Mouse (Mus musculus): ENCODE measurements at regions not wholly inside any gene's neighbourhood (a gene's known extent, or its start where the extent isn't known, plus 50 kb on each side); places are given as distances from the start of the nearest gene placed in this dataset.
"Not testable (repeated sequence)": the region's sequence is repeated elsewhere in the genome, so short reads cannot be mapped to it uniquely, and the experiment has no call there.

DNA sequence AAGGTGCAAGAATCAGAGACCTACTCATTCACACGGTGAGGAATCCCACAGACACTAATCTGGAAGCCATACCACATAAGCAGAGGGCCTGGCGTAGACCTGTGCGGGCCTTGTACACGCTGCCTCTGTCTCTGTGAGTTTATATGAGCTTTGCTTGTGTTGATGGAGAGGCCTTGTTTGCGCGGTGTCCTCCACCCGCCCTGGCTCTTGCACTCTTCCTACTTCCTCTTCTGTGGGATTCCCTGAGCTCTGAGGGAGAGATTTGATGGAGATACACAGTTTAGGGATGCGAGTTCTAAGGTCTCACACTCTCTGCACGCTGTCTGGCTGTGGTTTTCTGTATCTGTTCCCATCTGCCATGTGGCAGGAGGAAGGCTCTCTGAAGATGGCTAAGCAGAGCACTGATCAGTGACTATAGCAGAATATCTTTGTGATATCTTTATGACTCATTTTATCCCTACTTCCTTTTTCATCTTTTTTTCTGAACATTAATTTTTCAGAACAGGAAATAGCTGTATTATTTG is 287.7 kb downstream of the Etnk1 start:
- Histone ChIP-seq H3K4me2 (replicated peaks) (no peak overlapping the region), H3K4me1 (replicated peaks; ENCODE audit: control insufficient read depth, insufficient read depth, low read length) (no peaks in the 10 kb centered on the region)
- 96% methylated on average over 9 of the region's 9 CpGs for WGBS

DNA sequence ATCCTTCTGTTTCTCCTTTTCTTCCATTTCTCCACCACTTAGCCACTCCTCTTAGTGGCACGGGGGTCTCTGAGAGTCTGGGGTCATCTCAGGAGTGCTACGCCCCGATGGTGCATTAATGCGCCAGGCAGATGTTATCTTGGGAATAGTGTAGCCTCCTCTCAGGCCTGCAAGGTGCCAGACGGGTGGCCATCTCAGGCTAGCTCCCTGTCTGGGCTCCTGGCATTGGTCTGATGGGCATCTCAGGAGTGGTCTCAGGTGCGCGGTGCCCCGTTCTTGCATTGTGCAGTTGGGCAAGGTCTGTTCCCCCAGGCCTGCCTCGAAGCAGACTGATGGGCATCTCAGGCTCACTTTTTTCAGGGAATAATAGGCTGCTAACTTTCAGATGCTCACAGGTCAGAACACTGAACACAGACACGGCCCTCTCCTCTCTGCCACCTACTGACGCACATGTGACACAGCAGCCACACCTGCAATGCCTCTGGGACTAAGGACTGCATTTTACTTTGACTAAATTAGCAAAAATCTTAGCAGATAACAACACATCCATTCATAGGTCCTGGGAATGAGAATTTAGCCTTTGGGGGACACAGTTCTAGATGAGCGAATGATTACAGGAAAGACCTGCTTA is 298.0 kb downstream of the Etnk1 start:
- Histone ChIP-seq H3K9me3 (ENCODE audit: control insufficient read depth, low read length) (no peaks in the 10 kb centered on the region), H3K27me3 (ENCODE audit: control insufficient read depth, insufficient read depth, low read length) (no peaks in the 10 kb centered on the region), H3K4me2 (replicated peaks) (no peak overlapping the region), H3K36me3 (replicated peaks; ENCODE audit: control insufficient read depth, insufficient read depth) (no peaks in the 10 kb centered on the region), H3K4me3 (replicated peaks; ENCODE audit: low read length) (no peak overlapping the region), H3K9ac (no peak overlapping the region), H3K27ac (no peak overlapping the region), H3K4me1 (replicated peaks; ENCODE audit: control insufficient read depth, insufficient read depth, low read length) (no peaks in the 10 kb centered on the region)
- 77% methylated on average over 12 of the region's 12 CpGs for WGBS
- no peak for DNase-seq (ENCODE audit: low spot score)
- ATAC-seq (ENCODE audit: low FRiP score) = no peak

More for the DNA sequence above, 287.7 kb downstream of the Etnk1 start:
- Histone ChIP-seq H3K36me3 (replicated peaks; ENCODE audit: control insufficient read depth, insufficient read depth) (no peaks in the 10 kb centered on the region), H3K27ac (no peak overlapping the region), H3K9ac (no peak overlapping the region), H3K9me3 (ENCODE audit: control insufficient read depth, low read length) (0 out of 2 replicates have a peak, but pooled peaks cover 5% of the 10 kb centered on the region), H3K4me3 (replicated peaks; ENCODE audit: low read length) (no peak overlapping the region), H3K27me3 (ENCODE audit: control insufficient read depth, insufficient read depth, low read length) (no peaks in the 10 kb centered on the region)
- no peak for DNase-seq (ENCODE audit: low spot score)
- no peak for ATAC-seq (ENCODE audit: low FRiP score)

DNA sequence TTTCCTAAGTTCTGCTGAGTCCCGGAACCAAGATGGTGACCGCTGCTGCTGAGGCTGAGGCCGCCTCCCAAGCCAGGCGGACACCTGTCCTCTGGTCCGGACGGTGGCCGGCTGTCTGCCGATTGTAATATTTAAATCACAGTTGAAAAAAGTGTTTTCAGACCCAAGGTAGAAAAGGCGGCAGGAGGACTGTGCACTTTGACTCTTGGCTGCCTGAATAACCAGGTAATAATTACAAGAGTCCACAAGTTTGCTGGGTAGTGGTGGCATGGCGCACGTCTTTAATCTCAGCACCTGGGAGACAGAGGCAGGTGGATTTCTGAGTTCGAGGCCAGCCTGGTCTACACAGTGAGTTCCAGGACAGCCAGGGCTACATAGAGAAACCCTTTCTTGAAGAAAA is 305.7 kb downstream of the Etnk1 start:
- H3K9me3 ChIP-seq (ENCODE audit: control insufficient read depth, low read length); H3K4me2 ChIP-seq (replicated peaks); H3K27ac ChIP-seq; H3K4me1 ChIP-seq (replicated peaks; ENCODE audit: control insufficient read depth, insufficient read depth, low read length); H3K4me3 ChIP-seq (replicated peaks; ENCODE audit: low read length); H3K27me3 ChIP-seq (ENCODE audit: control insufficient read depth, insufficient read depth, low read length); DNase-seq (ENCODE audit: low spot score); H3K9ac ChIP-seq; ATAC-seq (ENCODE audit: low FRiP score); H3K36me3 ChIP-seq (replicated peaks; ENCODE audit: control insufficient read depth, insufficient read depth): not testable (repeated sequence)
- WGBS = 98% methylated on average over 11 of the region's 12 CpGs

DNA sequence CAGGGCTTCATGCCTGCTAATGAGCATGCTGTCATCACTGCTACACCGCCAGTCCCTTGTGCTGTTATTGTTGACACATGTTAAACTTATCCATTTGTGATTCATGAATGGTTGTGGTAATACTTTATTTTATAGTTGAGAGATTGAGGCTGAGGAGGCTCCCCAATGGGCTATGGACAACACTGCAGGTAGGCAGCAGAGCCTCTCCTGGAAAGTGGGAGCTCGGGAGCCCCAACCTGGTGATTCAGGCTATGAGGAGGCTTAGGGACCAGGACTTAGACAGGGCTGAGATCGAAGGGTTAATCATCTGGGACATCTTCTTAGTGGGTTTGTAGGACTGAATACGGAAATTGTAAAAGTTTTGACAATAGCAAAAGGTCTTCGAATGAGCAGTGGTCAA is 307.4 kb downstream of the Etnk1 start:
- WGBS = 83% methylated on average over 5 of the region's 5 CpGs
- H3K4me2 ChIP-seq (replicated peaks) = no peak overlapping the region

DNA sequence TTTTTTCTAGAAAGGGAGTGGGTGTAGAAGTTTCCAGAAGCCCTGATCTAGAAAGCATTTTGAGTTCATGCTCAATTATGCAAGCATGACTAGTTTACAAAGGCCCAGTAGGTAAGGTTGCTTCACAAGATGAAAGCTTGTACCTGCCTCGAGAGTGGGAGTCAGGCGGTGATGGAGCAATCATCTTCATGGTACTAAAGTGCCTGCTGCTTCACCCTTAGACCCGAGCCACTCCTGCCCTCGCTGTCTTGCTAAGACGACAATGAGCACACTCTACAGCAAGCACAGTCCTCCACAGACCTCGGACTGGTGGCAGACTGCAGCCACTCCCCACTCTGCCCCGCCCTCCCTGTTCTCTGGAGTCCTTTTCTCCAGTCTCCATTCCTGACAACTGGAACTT is 308.3 kb downstream of the Etnk1 start:
- 77% methylated on average over 7 of the region's 7 CpGs for WGBS
- H3K9me3 ChIP-seq (ENCODE audit: control insufficient read depth, low read length) = no peaks in the 10 kb centered on the region
- H3K4me3 ChIP-seq (replicated peaks; ENCODE audit: low read length) = no peak overlapping the region
- H3K27ac ChIP-seq = no peak overlapping the region
- H3K4me2 ChIP-seq (replicated peaks) = no peak overlapping the region
- no peaks in the 10 kb centered on the region for H3K27me3 ChIP-seq (ENCODE audit: control insufficient read depth, insufficient read depth, low read length)
- H3K4me1 ChIP-seq (replicated peaks; ENCODE audit: control insufficient read depth, insufficient read depth, low read length) = no peaks in the 10 kb centered on the region
- ATAC-seq (ENCODE audit: low FRiP score) (no peak), DNase-seq (ENCODE audit: low spot score) (no peak)
- H3K36me3 ChIP-seq (replicated peaks; ENCODE audit: control insufficient read depth, insufficient read depth) = no peaks in the 10 kb centered on the region
- no peak overlapping the region for H3K9ac ChIP-seq

More for the DNA sequence above, 307.4 kb downstream of the Etnk1 start:
- Histone ChIP-seq H3K27ac (no peak overlapping the region), H3K4me3 (replicated peaks; ENCODE audit: low read length) (no peak overlapping the region), H3K36me3 (replicated peaks; ENCODE audit: control insufficient read depth, insufficient read depth) (no peaks in the 10 kb centered on the region), H3K4me1 (replicated peaks; ENCODE audit: control insufficient read depth, insufficient read depth, low read length) (no peaks in the 10 kb centered on the region), H3K9ac (no peak overlapping the region), H3K27me3 (ENCODE audit: control insufficient read depth, insufficient read depth, low read length) (no peaks in the 10 kb centered on the region), H3K9me3 (ENCODE audit: control insufficient read depth, low read length) (no peaks in the 10 kb centered on the region)
- ATAC-seq (ENCODE audit: low FRiP score) (no peak), DNase-seq (ENCODE audit: low spot score) (no peak)

DNA sequence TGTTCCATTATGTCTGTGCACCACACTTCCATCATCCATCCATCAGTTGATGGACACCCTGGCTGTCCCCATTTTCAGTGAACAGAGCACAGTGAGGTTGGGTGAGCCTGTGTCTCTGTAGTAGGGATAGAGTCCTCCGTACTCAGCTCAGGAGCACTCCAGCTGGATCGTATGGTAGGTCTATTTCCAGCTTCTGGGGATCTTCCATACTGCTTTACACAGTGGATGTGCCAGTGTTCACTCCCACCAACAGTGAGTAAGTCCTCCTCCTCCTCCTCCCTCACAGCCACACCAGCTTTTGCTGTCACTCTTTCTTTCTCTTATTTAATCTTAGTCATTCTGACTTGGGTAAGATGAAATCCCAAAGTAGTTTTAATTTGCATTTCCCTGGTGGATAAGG is 310.4 kb downstream of the Etnk1 start:
- Histone ChIP-seq H3K4me1 (replicated peaks; ENCODE audit: control insufficient read depth, insufficient read depth, low read length) (no peaks in the 10 kb centered on the region), H3K4me2 (replicated peaks) (no peak overlapping the region)
- WGBS = 100% methylated on average over 2 of the region's 2 CpGs

DNA sequence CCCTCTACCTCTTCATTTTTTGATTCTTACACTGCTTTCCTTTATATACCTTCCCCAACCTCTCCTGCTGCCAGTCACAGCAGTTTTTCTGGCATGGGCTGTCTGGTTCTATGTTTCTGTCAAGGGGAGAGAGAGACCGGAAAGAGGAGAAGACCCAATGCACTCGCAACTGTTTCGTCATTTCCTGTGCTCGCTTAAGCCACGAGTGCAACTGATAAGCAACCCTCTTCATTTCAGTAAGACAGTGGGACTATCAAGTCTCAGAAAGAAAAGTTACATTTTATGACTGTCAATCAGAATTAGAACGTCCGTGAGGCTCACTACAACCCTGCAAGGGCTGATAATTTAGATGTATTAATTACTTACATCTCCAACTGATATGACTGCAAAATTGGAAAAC is 312.2 kb downstream of the Etnk1 start:
- no peak overlapping the region for H3K27ac ChIP-seq
- no peaks in the 10 kb centered on the region for H3K36me3 ChIP-seq (replicated peaks; ENCODE audit: control insufficient read depth, insufficient read depth)
- no peaks in the 10 kb centered on the region for H3K9me3 ChIP-seq (ENCODE audit: control insufficient read depth, low read length)
- no peak overlapping the region for H3K9ac ChIP-seq
- H3K4me3 ChIP-seq (replicated peaks; ENCODE audit: low read length) = no peak overlapping the region
- WGBS = 86% methylated on average over 7 of the region's 7 CpGs
- no peak overlapping the region for H3K4me2 ChIP-seq (replicated peaks)
- no peaks in the 10 kb centered on the region for H3K27me3 ChIP-seq (ENCODE audit: control insufficient read depth, insufficient read depth, low read length)
- ATAC-seq (ENCODE audit: low FRiP score) (no peak), DNase-seq (ENCODE audit: low spot score) (no peak)
- no peaks in the 10 kb centered on the region for H3K4me1 ChIP-seq (replicated peaks; ENCODE audit: control insufficient read depth, insufficient read depth, low read length)

More for the DNA sequence above, 310.4 kb downstream of the Etnk1 start:
- DNase-seq (ENCODE audit: low spot score) (no peak), ATAC-seq (ENCODE audit: low FRiP score) (no peak)
- H3K9ac ChIP-seq = no peak overlapping the region
- no peaks in the 10 kb centered on the region for H3K9me3 ChIP-seq (ENCODE audit: control insufficient read depth, low read length)
- H3K36me3 ChIP-seq (replicated peaks; ENCODE audit: control insufficient read depth, insufficient read depth) = no peaks in the 10 kb centered on the region
- H3K27ac ChIP-seq = no peak overlapping the region
- H3K27me3 ChIP-seq (ENCODE audit: control insufficient read depth, insufficient read depth, low read length) = no peaks in the 10 kb centered on the region
- no peak overlapping the region for H3K4me3 ChIP-seq (replicated peaks; ENCODE audit: low read length)

DNA sequence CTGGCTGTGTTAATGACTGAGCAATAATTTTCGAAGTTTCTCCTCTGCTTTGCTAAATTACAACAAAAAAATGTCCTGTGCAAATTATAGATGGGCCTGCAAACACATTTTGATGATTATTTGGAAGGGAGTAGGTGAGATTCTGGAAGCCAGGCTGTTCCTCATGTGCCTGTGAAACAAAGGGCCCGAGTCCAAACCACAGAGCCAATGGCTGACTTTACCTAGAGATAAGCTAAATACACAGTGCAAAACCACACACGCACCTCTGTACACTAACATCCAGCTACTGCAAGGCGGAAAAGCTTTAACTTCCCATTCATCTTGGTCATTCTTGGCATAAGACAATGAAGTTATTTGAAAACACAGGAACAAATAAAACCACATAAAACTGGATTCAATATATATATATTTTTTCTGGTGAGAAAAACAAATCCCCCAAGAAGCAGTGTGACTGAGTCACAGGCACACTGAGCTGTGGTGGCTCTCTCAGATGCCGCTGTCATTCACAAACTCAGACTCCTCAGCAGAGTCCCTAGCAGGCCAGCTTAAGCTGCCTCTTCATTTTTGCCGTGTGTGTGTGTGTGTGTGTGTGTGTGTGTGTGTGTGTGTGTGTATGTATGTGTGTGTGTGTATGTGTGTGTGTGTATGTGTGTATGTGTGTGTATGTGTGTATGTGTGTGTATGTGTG is 312.8 kb downstream of the Etnk1 start:
- Histone ChIP-seq H3K9me3 (ENCODE audit: control insufficient read depth, low read length) (no peaks in the 10 kb centered on the region), H3K4me1 (replicated peaks; ENCODE audit: control insufficient read depth, insufficient read depth, low read length) (no peaks in the 10 kb centered on the region), H3K4me3 (replicated peaks; ENCODE audit: low read length) (no peak overlapping the region), H3K27me3 (ENCODE audit: control insufficient read depth, insufficient read depth, low read length) (no peaks in the 10 kb centered on the region), H3K36me3 (replicated peaks; ENCODE audit: control insufficient read depth, insufficient read depth) (no peaks in the 10 kb centered on the region), H3K27ac (no peak overlapping the region), H3K4me2 (replicated peaks) (no peak overlapping the region), H3K9ac (no peak overlapping the region)
- no peak for ATAC-seq (ENCODE audit: low FRiP score)
- no peak for DNase-seq (ENCODE audit: low spot score)
- 87% methylated on average over 6 of the region's 6 CpGs for WGBS

DNA sequence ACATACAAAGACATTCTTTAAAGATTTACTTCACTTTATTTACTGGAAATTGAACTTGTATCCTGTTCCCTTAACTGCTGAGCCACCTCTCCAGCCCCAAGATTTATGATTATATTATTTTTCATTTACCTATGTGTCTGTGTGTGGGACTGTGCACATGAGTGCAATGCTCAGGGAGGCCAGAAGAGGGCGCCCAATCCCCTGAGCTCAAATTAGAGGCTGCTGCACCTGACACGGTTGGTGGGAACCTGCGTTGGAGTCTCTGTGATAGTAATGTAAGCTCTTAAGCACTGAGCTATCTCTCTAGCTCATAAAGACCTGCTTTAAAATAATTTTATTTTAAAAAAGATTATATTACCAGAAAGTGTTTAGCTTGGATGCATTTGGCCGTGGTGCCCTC is 315.3 kb downstream of the Etnk1 start:
- H3K9me3 ChIP-seq (ENCODE audit: control insufficient read depth, low read length) = no peaks in the 10 kb centered on the region
- H3K4me2 ChIP-seq (replicated peaks) = no peak overlapping the region
- H3K9ac ChIP-seq = no peak overlapping the region
- WGBS = 86% methylated on average over 4 of the region's 4 CpGs
- H3K27me3 ChIP-seq (ENCODE audit: control insufficient read depth, insufficient read depth, low read length) = no peaks in the 10 kb centered on the region
- H3K27ac ChIP-seq = no peak overlapping the region
- H3K4me3 ChIP-seq (replicated peaks; ENCODE audit: low read length) = no peak overlapping the region
- no peaks in the 10 kb centered on the region for H3K4me1 ChIP-seq (replicated peaks; ENCODE audit: control insufficient read depth, insufficient read depth, low read length)
- DNase-seq (ENCODE audit: low spot score) (no peak), ATAC-seq (ENCODE audit: low FRiP score) (no peak)
- no peaks in the 10 kb centered on the region for H3K36me3 ChIP-seq (replicated peaks; ENCODE audit: control insufficient read depth, insufficient read depth)
